ENCODE assay signal across 8 mouse cellular contexts in genomic region chr11:80042615-80043418, GRCm38 (mm10). TPM values are rescaled to one million over a fixed set of nuclear protein-coding genes. Genes with fewer than 3 reads are reported as not detected.
DNase-seq lines count a peak whose midpoint lies in the region; ATAC-seq and TF ChIP-seq lines count a peak whose summit lies in the region.

No protein-coding gene starts in this region.

- H3K36me3 ChIP-seq in intestine, postnatal 0 days (ENCODE audit: control insufficient read depth, insufficient read depth): peaks cover 6% of the 10 kb centered on the region
- no peaks in the 10 kb centered on the region for H3K36me3 ChIP-seq in intestine, embryonic 16.5 days (ENCODE audit: control insufficient read depth, insufficient read depth, low read length)

- no peak overlapping the region for H3K4me3 ChIP-seq in intestine, postnatal 0 days (ENCODE audit: low read depth, low read length)
- no peak overlapping the region for H3K4me3 ChIP-seq in intestine, embryonic 16.5 days (ENCODE audit: low read length)
- H3K4me3 ChIP-seq in layer of hippocampus, adult 2 months: no peak overlapping the region

- no peaks in the 10 kb centered on the region for H3K9me3 ChIP-seq in intestine, postnatal 0 days (ENCODE audit: control insufficient read depth)
- H3K9me3 ChIP-seq in intestine, embryonic 16.5 days (ENCODE audit: control insufficient read depth, low read length): no peaks in the 10 kb centered on the region

- no peak overlapping the region for H3K9ac ChIP-seq in intestine, postnatal 0 days (ENCODE audit: low read depth, low read length)
- no peak overlapping the region for H3K9ac ChIP-seq in intestine, embryonic 16.5 days (ENCODE audit: low read depth, low read length)

- ATAC-seq in intestine, postnatal 0 days: no peak
- ATAC-seq in intestine, embryonic 16.5 days: no peak

- WGBS in intestine, postnatal 0 days: 58% methylated on average over 10 of the region's 10 CpGs
- WGBS in intestine, embryonic 16.5 days: 57% methylated on average over 10 of the region's 10 CpGs

- no peak overlapping the region for H3K4me2 ChIP-seq in intestine, postnatal 0 days (replicated peaks; ENCODE audit: low read depth)
- no peak overlapping the region for H3K4me2 ChIP-seq in intestine, embryonic 16.5 days (ENCODE audit: low read depth, low read length)

- H3K27ac ChIP-seq in intestine, postnatal 0 days (ENCODE audit: low read depth, low read length): no peak overlapping the region
- H3K27ac ChIP-seq in intestine, embryonic 16.5 days (ENCODE audit: low read length): no peak overlapping the region
- H3K27ac ChIP-seq in layer of hippocampus, adult 2 months: no peak overlapping the region

- H3K4me1 ChIP-seq in intestine, postnatal 0 days (replicated peaks; ENCODE audit: control insufficient read depth, insufficient read depth, low read length): no peaks in the 10 kb centered on the region
- no peaks in the 10 kb centered on the region for H3K4me1 ChIP-seq in intestine, embryonic 16.5 days (ENCODE audit: control insufficient read depth, insufficient read depth, low read length)

- DNase-seq in CD8-positive naive resting alpha-beta T cell, adult 2 months (ENCODE audit: low read depth in 2 of 2, low spot score in 2 of 2): peak; percentile 25 to 44
- DNase-seq in adrenal gland, adult 2 months: peak; percentile 48
- DNase-seq in forelimb bud, embryonic 11.5 days (ENCODE audit: low read depth, low spot score): peak; percentile 24
- peak; percentile 38 to 44 for DNase-seq in layer of hippocampus, adult 2 months (ENCODE audit: low spot score in 2 of 2)
- DNase-seq in natural killer cell, adult 2 months (ENCODE audit: low spot score in 2 of 2): peak; percentile 29 to 48
- DNase-seq in thymus, postnatal 36 days: peak; percentile 47 to 49

- H3K27me3 ChIP-seq in intestine, postnatal 0 days (replicated peaks; ENCODE audit: control insufficient read depth, insufficient read depth, low read length): no peaks in the 10 kb centered on the region
- H3K27me3 ChIP-seq in intestine, embryonic 16.5 days (replicated peaks; ENCODE audit: control insufficient read depth, insufficient read depth, low read length): no peaks in the 10 kb centered on the region

- peak; percentile 82 for TF ChIP-seq CTCF in intestine, postnatal 0 days (IDR thresholded peaks at IDR 0.05; ENCODE audit: low read depth)
- peak; percentile 85 for TF ChIP-seq CTCF in layer of hippocampus, adult 2 months (conservative IDR thresholded peaks at IDR 0.05)

RNA-seq across cellular contexts. Expression of gene Crlf3, which starts 38.0 kb away (rescaled TPM):
- polyA plus RNA-seq in intestine, postnatal 0 days (2015; fragmentation: Nextera tagmentation; extraction: Ambion mirVana): 13.2 and 14.2 TPM in 2 replicates
- 21.8 and 22.9 TPM in 2 replicates for polyA plus RNA-seq in intestine, embryonic 16.5 days (2015; fragmentation: Nextera tagmentation; extraction: Ambion mirVana)
- total RNA-seq in adrenal gland, adult 2 months (2021): 10 to 100 TPM; 14.6 to 15.7 TPM
- polyA plus RNA-seq in adrenal gland, adult 2 months (2012; rRNA removed): 2.1 and 2.9 TPM in 2 replicates
- 10 to 100 TPM; 25.7 to 26.2 TPM for total RNA-seq in layer of hippocampus, adult 2 months (2021)

RNA-seq across cellular contexts. Expression of gene Atad5, which starts 46.4 kb away (rescaled TPM):
- 2.2 and 2.4 TPM in 2 replicates for polyA plus RNA-seq in intestine, postnatal 0 days (2015; fragmentation: Nextera tagmentation; extraction: Ambion mirVana)
- polyA plus RNA-seq in intestine, embryonic 16.5 days (2015; fragmentation: Nextera tagmentation; extraction: Ambion mirVana): 4.7 and 5.6 TPM in 2 replicates
- 1 to 10 TPM; 1.3 to 1.9 TPM for total RNA-seq in adrenal gland, adult 2 months (2021)
- polyA plus RNA-seq in adrenal gland, adult 2 months (2012; rRNA removed): 0.27 and 0.42 TPM in 2 replicates
- 1 to 10 TPM; 3.6 to 4.2 TPM for total RNA-seq in layer of hippocampus, adult 2 months (2021)

RNA-seq across cellular contexts. Expression of gene Suz12, which starts 49.9 kb away (rescaled TPM):
- polyA plus RNA-seq in intestine, postnatal 0 days (2015; fragmentation: Nextera tagmentation; extraction: Ambion mirVana): 14.2 and 18.5 TPM in 2 replicates
- polyA plus RNA-seq in intestine, embryonic 16.5 days (2015; fragmentation: Nextera tagmentation; extraction: Ambion mirVana): 13.6 and 14.3 TPM in 2 replicates
- total RNA-seq in adrenal gland, adult 2 months (2021): 10 to 100 TPM; 37.6 to 53.7 TPM
- 2.1 and 3.3 TPM in 2 replicates for polyA plus RNA-seq in adrenal gland, adult 2 months (2012; rRNA removed)
- 10 to 100 TPM; 43.1 to 45.4 TPM for total RNA-seq in layer of hippocampus, adult 2 months (2021)
